Mouse (Mus musculus) megakaryocyte, embryonic 14.5 days (primary cell): ENCODE results near the gene Cfap206. TPM values are rescaled to one million over a fixed set of nuclear protein-coding genes. Genes with fewer than 3 reads are reported as not detected.
"Not testable (repeated sequence)": the region's sequence is repeated elsewhere in the genome, so short reads cannot be mapped to it uniquely, and the experiment has no call there.

Experiments
- H3K27me3 ChIP-seq: replicated peaks from 2 replicates; pipeline ENCODE3; 2012; ENCODE audit warnings: inconsistent platforms
- H3K36me3 ChIP-seq: replicated peaks from 2 replicates; pipeline ENCODE3; 2012; ENCODE audit warnings: low read length, inconsistent platforms, mixed read lengths
- H3K4me1 ChIP-seq: 2 replicates; pipeline ENCODE4 v1.6.1; 2012; ENCODE audit warnings: inconsistent platforms
- H3K4me3 ChIP-seq: replicated peaks from 2 replicates; pipeline ENCODE3; 2012; ENCODE audit warnings: moderate library complexity, mild to moderate bottlenecking, inconsistent platforms
- H3K9me3 ChIP-seq: 2 replicates; pipeline ENCODE4 v1.6.1; 2012; ENCODE audit warnings: inconsistent platforms
- FLI1 ChIP-seq: IDR thresholded peaks from 2 replicates; pipeline ENCODE4 v1.6.1; 2012; ENCODE audit warnings: low read length, inconsistent platforms, mixed read lengths
- GATA1 ChIP-seq: IDR thresholded peaks from 3 replicates; pipeline ENCODE4 v1.6.1; 2012; ENCODE audit warnings: mixed read lengths, low read length, inconsistent platforms, borderline replicate concordance
- polyA plus RNA-seq: library from polyadenylated mRNA; stranded (reverse); fragments of >175 nt; gene quantifications from 2 replicates; pipeline ENCODE4 v1.2.3, GENCODE M21; 2012; ENCODE audit warnings: low replicate concordance; ENCODE audit not compliant: insufficient read depth

Gene Cfap206
- polyA plus RNA-seq: not detected in 2 replicates

DNA sequence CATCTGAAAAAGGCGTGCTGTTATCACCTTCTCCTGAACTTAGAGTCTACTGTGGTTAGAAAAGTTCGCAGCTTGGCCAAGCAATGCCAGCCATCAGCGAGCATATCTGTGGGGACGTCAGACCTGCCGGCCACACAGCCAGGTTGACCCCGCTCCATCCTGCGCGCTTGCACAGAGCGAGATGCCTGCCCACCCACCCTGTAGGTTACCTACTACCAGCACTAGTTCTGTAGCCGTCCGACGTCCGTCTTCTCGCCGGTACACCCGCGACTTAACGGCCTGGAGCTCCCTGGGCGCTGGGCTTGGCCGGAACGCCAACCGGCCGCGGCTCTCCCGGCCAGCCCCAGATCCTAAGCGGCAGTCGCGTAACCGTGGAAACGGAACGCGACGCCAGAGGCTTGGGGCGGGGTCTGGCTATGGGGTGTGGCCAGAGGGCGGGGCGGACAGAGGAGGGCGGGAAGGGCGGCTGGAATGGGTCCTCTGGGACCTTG lies at the start of gene Cfap206:
TSS of gene Cfap206 (minus strand) at position 356 of the 491 bp plus-strand sequence.
- Histone ChIP-seq H3K4me1 (peaks cover 12% of the 10 kb centered on the region), H3K27me3 (peaks cover 5% of the 10 kb centered on the region), H3K4me3 (peak within 1 kb of the TSS; percentile 94), H3K36me3 (no peaks in the 10 kb centered on the region), H3K9me3 (peaks cover 3% of the 10 kb centered on the region; the same call in 1 of the 2 replicates)
- TF ChIP-seq GATA1: no peak
- no peak for TF ChIP-seq FLI1

DNA sequence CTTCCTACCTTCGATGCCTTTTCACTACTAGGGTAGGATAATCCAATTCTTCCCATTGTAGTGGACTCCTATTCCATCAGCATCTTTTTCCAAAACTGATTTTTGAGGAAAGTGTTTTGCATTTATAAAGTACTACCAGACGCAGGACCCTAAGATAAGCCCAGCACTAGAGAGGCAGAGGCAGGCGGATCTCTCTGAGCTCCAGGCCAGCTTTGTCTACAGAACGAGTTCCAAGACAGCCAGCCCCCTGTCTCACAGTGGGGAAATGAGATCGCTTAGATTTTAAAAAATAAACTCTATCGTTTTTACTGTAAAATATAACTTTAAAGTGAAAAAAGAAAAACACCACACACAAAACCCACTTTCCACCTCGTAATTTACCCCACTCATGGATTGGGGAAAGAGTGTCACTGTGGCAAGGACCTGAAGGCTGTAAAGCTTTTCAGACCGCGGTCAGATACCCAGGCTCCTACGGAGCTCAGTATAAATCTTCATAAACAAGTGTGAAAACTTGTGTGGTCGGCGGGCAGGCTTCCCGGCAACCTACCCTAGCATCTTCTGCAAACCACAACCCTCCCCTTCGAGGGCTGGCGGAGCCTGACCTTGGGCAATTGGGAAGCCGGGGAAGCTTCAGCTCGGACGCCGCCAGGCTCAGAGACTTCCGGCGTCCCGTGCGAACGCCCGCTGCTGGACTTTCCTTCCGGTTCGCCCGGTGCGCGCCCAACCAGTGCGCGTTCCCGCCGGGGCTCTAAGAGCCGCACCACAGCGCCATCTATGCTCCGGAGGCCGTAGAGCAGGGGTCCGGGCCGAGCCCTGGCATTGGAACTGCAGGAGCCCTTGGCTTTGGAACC lies 47.9 kb upstream of the Cfap206 start, which contains the start of gene Smim8:
TSS of gene Smim8 (minus strand) at position 747 of the 851 bp plus-strand sequence.
- Histone ChIP-seq H3K4me1 (peaks cover 24% of the 10 kb centered on the region), H3K9me3 (no peaks in the 10 kb centered on the region), H3K27me3 (no peaks in the 10 kb centered on the region), H3K4me3 (peak within 1 kb of the TSS; percentile 93), H3K36me3 (no peaks in the 10 kb centered on the region)
- TF ChIP-seq FLI1: peak; percentile 33; the same call in 1 of the 2 replicates
- no peak for TF ChIP-seq GATA1

- peaks cover 11% of the 10 kb centered on the region for H3K4me1 ChIP-seq
- no peaks in the 10 kb centered on the region for H3K9me3 ChIP-seq
- peaks cover 25% of the 10 kb centered on the region for H3K36me3 ChIP-seq
- TF ChIP-seq GATA1 (no peak), FLI1 (no peak)
- no peak overlapping the region for H3K4me3 ChIP-seq
- no peaks in the 10 kb centered on the region for H3K27me3 ChIP-seq
Observed at GRCm38 (mm10) chr4:34771652-34772371, 41.8 kb upstream of the Cfap206 start.

GRCm38 (mm10) chr4:34756163-34756562 lies 26.2 kb upstream of the Cfap206 start, which contains the start of gene Gm136:
Gm136 (minus strand) TSS chr4:34756263.
- H3K4me1 ChIP-seq: no peaks in the 10 kb centered on the region
- H3K4me3 ChIP-seq: no peak within 1 kb of the TSS
- H3K36me3 ChIP-seq: no peaks in the 10 kb centered on the region
- TF ChIP-seq GATA1 (no peak), FLI1 (no peak)
- no peaks in the 10 kb centered on the region for H3K27me3 ChIP-seq
- no peaks in the 10 kb centered on the region for H3K9me3 ChIP-seq

DNA sequence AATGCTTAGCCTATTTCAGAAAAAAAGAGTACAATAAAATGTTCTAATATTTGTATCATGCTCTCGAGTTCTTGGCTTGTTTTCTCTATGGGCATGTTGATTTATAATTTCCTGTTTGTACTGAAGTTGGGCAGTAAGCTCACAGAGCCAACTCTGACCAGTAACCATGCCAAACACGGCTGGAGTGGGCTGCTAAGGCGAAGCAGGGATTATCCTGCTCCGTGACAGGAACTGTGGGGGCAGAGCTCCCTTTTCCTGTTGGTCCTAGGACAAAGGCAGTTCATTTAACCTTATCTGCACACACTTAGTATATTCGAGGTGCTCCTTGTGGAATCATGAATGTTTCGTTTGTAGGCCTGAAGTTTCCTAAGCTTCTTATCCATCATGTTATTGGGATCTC lies 19.2 kb upstream of the Cfap206 start:
- H3K4me3 ChIP-seq: no peak overlapping the region
- no peaks in the 10 kb centered on the region for H3K9me3 ChIP-seq
- H3K27me3 ChIP-seq: no peaks in the 10 kb centered on the region
- peaks cover 16% of the 10 kb centered on the region for H3K4me1 ChIP-seq
- TF ChIP-seq FLI1: no peak
- no peak for TF ChIP-seq GATA1
- no peaks in the 10 kb centered on the region for H3K36me3 ChIP-seq

GRCm38 (mm10) chr4:34734461-34734860 lies 4.5 kb upstream of the Cfap206 start:
- H3K4me3 ChIP-seq: no peak overlapping the region

DNA sequence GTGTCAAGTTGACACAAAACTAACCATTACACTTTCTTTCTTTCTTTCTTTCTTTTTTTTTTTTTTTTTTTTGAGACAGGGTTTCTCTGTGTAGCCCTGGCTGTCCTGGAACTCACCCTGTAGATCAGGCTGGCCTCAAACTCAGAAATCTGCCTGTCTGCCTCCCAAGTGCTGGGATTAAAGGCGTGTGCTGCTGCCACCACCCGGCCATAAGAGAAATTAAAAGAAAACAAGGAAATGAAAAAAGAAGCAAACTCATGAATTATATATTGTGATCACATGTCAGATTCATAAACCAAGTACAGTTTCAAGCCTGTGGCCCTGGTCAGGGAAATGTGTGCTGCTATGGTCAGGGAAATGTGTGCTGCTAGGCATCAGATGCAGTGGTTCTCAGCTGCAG lies 3.4 kb upstream of the Cfap206 start:
- not testable (repeated sequence) for H3K27me3 ChIP-seq, H3K9me3 ChIP-seq, H3K36me3 ChIP-seq
- peak overlapping the region; percentile 54 for H3K4me3 ChIP-seq
- H3K4me1 ChIP-seq: peaks cover 12% of the 10 kb centered on the region

More at GRCm38 (mm10) chr4:34734461-34734860, 4.5 kb upstream of the Cfap206 start:
- Histone ChIP-seq H3K4me1 (peaks cover 11% of the 10 kb centered on the region), H3K9me3 (peaks cover 7% of the 10 kb centered on the region; the same call in 1 of the 2 replicates), H3K36me3 (no peaks in the 10 kb centered on the region), H3K27me3 (peaks cover 7% of the 10 kb centered on the region)
- no peak for TF ChIP-seq FLI1
- no peak for TF ChIP-seq GATA1

- H3K27me3 ChIP-seq, H3K4me3 ChIP-seq, H3K9me3 ChIP-seq, H3K36me3 ChIP-seq, H3K4me1 ChIP-seq: not testable (repeated sequence)
Observed at GRCm38 (mm10) chr4:34725710-34726109, 4.3 kb downstream of the Cfap206 start.

DNA sequence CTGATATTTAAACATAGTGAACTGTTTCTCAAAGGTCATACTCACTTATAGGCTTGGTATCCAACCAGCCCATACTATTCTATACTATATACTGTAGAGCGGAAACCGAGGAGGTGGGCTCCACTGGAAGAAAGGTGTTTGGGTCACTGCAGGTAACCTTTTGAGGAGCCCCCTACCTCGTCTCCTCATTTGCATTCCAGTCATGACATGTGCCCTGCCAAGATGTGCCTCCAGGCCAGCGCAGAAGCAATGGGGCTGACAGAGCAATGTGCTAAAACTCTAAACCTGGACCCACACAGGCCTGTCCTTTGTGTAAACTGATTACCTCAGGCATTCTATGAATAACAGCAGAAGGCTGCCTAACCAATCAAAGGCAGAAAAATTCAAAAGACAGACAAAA lies 5.7 kb downstream of the Cfap206 start:
- no peaks in the 10 kb centered on the region for H3K4me1 ChIP-seq
- no peaks in the 10 kb centered on the region for H3K36me3 ChIP-seq
- no peak overlapping the region for H3K4me3 ChIP-seq
- H3K9me3 ChIP-seq: peaks cover 18% of the 10 kb centered on the region
- H3K27me3 ChIP-seq: peaks cover 2% of the 10 kb centered on the region
- TF ChIP-seq GATA1 (no peak), FLI1 (no peak)

GRCm38 (mm10) chr4:34723186-34723585 lies 6.8 kb downstream of the Cfap206 start:
- H3K36me3 ChIP-seq: no peaks in the 10 kb centered on the region
- H3K4me1 ChIP-seq: no peaks in the 10 kb centered on the region
- peaks cover 2% of the 10 kb centered on the region for H3K27me3 ChIP-seq
- H3K9me3 ChIP-seq: peaks cover 23% of the 10 kb centered on the region
- H3K4me3 ChIP-seq: no peak overlapping the region
- TF ChIP-seq FLI1 (no peak), GATA1 (no peak)
